Mouse (Mus musculus): ENCODE measurements around the gene Agmo.

Gene Agmo

GRCm38 (mm10) chr12:37241566-37242021 is at the start of gene Agmo:
Gene Agmo, plus strand, starts transcription at chr12:37241641.
- no peak for DNase-seq (ENCODE audit: low read depth, low spot score)

DNA sequence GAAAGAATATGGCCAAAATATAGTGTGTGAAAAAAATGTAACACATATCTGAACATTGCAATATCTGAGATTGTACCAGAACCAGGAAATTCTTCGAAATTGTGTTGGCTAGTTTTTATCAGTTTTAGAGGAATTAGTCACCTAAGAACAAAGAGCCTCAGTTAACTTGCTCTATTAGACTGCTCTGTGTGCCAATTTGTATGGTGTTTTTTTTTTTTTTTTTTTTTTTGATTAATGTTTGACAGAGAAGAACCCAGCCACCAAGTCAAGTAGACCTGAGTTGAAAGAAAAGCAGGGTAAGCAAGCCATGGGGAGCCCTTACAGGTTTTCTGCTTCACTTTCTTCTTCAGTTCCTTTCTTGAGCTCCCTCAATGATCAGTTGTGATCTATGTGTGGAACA is 10.3 kb upstream of the Agmo start:
- no peak for DNase-seq (ENCODE audit: low read depth, low spot score)

DNA sequence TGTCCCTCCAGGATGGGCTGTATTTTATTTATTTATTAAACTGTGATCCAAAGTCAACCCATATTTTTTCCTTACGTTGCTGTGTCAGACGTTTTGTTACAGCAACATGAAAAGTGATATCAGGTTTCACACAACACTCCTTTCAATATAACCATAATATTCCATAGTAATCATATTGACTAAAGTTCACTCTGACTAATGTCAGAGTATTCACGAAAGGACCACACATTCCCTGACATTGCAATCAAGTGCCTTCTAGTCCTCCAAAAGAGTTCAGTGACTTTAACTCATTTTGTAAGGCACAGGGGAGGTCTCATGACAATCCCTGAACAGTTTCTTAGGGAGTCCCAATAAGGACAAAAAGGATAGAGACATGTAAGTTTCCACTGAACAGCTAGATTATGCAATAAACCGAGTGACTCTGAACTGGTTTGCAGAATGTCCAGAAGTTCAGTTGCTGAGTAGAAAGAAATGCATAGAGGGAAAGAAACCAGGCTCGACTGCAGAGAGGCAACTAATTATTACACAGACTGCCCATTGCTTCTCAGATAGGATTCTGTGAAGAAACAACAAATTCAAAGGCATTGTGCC is 371 bp upstream of the Agmo start:
- DNase-seq (ENCODE audit: low read depth, low spot score) = no peak

DNA sequence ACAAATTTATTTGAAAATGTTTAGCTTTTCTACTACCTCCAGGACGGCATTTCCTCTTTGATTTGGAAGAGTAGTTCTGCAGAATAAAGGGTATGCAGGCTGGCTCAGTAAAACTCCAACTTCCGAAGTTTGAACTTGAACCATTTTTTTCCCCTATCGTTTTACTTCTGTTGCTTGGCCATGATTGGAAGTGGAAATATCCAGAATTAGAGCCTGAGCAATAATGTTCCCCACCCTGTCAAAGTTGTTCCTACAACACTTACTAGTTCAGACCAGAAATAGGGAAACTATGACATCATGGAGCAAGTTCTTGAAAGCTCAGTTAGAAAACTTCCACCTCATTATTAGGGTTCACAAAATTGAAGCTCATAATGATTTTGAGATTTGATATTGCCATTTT is 1.0 kb downstream of the Agmo start:
- DNase-seq (ENCODE audit: low read depth, low spot score) = no peak

DNA sequence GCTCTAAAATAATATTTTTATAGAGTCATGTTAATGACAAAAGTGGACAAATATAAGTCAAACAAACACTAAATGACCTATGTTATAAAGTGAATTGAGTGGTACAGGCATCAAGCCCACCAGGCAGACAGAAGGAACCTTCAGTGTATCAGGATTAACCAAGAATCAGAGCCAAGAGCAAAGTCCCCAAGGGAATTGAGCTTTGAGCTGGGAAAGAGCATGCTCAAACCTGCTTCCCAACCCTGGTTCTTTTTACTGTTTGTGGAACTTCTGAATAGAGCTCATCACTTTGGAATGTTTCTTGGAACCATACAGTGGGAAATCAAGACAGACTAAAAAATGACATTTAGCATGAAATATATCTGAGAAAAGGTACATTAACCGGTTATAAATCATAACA is 3.4 kb downstream of the Agmo start:
- DNase-seq (ENCODE audit: low read depth, low spot score) = no peak

DNA sequence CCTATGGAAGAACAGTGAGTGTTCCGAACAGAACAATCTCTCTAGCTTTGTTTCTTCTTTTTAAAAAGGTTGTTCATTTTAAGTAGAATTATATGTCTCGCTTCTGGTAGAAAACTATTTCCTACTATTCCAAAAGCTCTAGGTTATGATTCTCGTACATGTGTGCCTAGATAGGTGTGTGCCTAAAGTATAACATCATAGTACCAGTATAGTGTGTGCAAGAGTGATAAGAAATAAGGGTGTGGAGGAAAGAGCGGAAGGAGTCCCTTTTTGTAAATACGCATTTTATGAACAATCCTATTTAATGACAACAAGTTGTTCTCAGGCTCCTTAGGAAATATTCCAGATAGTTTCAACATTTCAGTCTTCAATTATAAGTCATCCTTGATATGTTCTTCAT is 10.2 kb downstream of the Agmo start:
- no peak for DNase-seq (ENCODE audit: low read depth, low spot score)

DNA sequence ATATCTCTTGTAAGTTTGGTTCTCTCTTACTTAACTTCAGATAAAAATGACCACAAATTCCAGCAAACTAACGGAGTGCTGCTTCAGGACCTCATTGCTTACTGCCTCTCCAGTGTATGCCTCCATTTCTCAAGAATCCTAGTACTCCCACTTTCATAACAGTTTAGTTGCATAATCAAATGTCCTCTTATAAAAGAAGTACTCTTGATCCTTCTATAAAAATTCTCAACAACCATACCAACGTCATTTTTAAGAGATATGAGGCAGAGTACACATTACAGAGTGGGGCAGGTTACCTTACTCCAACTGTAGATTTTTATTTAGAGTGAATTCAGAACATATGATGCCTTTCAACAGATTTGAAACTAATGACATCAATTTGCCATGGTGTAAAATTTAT is 15.7 kb downstream of the Agmo start:
- DNase-seq (ENCODE audit: low read depth, low spot score) = no peak

DNA sequence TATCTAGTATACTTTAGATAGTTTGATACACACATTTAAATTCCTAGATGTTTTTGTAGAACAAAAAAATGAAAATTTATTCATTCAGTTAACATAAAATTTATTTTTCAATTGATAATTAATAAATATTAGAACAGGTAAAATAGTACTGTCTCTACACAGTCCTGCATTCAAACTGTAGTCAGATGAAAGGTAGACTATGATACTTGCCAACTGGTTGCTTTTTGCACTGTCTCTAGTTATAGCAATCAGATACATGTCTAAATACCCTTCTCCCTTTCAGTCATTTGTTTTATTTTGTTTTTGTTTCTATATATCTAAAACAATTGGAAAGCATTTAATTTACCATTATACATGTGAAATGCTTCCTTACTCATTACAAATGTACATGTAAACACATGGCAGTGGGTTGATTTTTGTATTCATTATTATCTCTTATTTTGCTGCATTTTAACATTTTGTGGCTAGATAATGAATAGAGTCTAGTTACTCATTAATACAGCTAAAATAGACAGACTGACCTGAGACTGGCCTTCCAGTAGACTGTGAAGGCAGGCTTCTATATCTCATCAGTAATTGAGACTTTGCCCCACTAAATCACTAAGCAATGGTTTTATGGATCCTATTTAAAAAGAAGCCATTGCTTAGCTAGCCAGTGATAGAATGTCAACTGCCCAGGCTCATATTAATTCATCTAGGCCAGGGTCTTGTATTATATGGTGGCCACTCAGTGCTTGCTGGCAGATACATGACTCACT is 18.5 kb downstream of the Agmo start:
- no peak for DNase-seq (ENCODE audit: low read depth, low spot score)

GRCm38 (mm10) chr12:37263685-37264084 is 22.2 kb downstream of the Agmo start:
- DNase-seq (ENCODE audit: low read depth, low spot score) = no peak

GRCm38 (mm10) chr12:37268636-37269152 is 27.3 kb downstream of the Agmo start:
- no peak for DNase-seq (ENCODE audit: low read depth, low spot score)

DNA sequence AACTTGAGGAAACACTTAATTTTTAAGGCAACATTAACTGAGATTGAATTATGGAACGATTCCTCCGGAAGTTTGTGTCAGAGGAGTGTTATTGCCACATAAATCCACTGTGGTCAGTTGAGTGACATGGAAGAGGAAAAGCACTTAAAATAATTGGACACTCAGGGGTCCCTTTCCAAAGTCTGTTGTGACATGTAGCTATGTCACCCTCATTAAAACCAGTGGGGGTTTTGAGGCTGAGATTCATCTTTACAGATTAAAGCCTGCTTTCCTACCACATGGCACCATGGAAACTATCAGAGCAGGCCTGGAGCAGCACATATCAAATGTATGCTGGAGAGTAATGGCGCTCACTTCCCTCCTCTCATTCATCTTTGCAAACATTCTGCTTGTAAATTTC is 31.2 kb downstream of the Agmo start:
- no peak for DNase-seq (ENCODE audit: low read depth, low spot score)

DNA sequence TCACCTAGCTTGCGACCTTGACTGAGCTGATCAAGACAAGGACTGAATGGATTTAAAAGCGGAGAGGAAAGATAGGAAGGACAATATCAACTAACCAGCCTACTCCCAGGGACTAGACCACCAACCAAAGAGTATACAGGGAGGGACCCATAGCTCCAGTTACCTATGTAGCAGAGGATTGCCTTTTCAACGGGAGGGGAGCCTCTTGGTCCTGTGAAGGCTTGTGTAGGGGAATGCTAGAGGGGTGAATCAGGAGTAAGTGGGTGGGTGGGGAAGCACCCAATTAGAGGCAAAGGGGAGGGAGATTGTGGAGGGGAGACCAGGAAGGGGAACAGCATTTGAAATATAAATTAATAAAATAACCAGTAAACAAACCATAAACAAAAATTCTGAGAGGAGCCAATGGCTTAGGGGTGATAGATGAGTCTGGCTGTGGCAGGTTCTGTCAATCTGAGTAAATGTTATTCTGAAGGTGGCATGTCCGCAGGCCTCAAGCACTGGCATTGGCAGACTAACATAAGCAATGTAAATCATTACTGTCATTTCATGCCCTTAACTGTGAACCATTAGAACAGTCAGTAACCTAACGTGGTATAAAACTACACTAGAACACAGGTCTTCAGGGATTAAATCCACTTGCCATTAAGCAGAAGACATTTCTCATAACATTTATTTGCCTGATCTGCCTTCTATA is 32.7 kb downstream of the Agmo start:
- DNase-seq (ENCODE audit: low read depth, low spot score) = no peak

DNA sequence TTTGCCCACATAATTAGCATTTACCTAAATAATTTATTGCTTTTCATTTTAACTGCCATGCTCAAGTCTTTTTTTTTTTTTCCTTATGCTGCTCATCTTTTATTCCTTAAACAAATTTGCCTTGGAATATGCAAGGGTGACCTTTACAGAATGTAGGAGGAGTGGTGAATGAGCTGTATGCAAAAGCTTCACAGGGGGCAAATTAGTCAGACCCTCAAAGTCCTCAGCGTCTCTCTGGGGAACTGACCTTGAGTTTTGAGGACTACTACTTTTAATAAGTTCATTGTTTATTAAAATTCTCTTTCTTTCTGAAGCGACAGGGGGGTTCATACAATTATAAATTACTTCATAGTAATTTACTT is 33.2 kb downstream of the Agmo start:
- DNase-seq (ENCODE audit: low read depth, low spot score) = no peak

DNA sequence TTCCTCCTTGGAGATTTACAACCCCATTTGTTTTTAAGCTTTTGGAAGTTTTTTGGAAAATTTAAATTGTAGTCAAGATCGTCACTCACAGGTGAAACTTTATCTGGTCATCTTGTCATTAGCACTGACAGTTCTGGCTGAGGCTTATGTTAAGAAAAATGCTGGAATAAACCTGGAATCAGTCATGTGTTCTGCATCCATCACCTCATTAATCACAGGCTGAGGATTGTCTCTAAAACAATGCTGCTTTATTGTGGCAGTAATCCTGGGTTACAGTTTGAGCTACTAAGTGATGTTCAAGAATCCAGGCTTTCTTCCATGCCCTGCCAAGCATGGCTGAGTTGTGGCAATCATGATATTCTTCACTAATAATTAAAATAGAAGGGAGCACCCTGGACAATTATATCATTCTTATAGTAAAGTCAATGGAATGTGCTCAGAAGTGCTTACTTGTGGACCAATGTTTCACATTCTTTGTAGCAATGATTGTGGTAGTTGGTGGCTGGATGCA is 65.6 kb downstream of the Agmo start:
- DNase-seq (ENCODE audit: low read depth, low spot score) = no peak

- no peak for DNase-seq (ENCODE audit: low read depth, low spot score)
These were observed 69.3 kb downstream of the Agmo start for GRCm38 (mm10) chr12:37310786-37311185.

DNA sequence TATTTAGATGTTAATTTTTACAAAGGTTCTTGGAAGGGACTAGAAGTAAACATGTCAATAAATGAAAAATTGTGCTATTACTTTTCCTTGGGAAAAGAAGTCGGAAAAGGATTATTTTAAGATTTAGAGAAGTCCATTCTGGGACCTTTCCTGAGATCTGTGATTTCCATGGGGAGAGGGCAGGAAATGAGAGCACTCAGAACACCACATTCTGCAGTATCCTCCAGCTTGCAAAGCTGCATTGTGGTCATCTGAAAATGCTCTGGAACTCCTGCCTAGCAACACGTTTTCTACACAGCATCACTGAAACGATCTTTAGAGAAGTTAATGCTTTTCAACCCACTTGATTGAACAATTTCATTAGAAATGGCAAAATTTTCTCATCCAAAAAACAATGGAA is 81.4 kb downstream of the Agmo start:
- no peak for DNase-seq (ENCODE audit: low read depth, low spot score)

DNA sequence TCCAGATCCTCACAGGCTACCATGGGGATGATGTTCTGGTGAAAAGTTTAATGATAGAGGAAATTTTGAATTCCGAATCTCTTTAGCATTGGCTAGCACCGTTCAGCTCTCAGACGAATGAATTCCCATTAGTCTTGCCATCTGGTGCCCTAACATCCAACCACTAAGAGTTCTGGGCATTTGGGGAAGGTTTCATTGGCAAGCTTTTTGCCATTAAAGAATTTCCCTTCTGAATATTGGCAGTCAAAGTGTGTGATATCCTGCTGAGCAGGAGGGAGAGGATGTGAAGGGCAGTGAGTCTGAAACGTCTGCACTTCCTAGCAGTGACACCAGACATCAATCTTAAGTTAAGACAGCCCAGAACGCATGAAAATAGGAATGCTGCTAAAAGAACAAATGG is 93.5 kb downstream of the Agmo start:
- DNase-seq (ENCODE audit: low read depth, low spot score) = no peak

DNA sequence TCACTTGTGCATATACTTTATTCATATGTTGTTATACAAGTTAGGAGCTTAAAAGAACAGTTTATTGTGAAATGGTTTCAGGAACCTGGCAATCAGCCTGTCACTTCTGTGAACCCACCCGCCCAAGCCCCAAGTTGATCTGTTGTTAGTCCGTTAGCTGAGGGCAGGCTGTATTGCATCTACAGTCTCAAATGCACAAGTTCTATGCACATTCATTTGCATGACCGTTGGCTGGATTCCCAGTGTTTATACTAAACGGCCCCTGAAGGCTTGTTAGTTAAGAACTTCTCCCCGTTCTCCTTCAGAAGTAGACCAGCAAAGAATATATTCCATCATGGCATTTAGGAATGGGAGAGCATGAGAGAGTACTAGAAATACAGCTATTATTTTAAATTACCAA is 102.8 kb downstream of the Agmo start:
- DNase-seq (ENCODE audit: low read depth, low spot score) = no peak

- no peak for DNase-seq (ENCODE audit: low read depth, low spot score)
These were observed 104.3 kb downstream of the Agmo start for GRCm38 (mm10) chr12:37345696-37346095.

GRCm38 (mm10) chr12:37392316-37392715 is 150.9 kb downstream of the Agmo start:
- DNase-seq (ENCODE audit: low read depth, low spot score) = no peak

- DNase-seq (ENCODE audit: low read depth, low spot score) = no peak
These were observed 161.1 kb downstream of the Agmo start for GRCm38 (mm10) chr12:37402541-37402940.

- no peak for DNase-seq (ENCODE audit: low read depth, low spot score)
These were observed 184.9 kb downstream of the Agmo start for GRCm38 (mm10) chr12:37426350-37426749.

DNA sequence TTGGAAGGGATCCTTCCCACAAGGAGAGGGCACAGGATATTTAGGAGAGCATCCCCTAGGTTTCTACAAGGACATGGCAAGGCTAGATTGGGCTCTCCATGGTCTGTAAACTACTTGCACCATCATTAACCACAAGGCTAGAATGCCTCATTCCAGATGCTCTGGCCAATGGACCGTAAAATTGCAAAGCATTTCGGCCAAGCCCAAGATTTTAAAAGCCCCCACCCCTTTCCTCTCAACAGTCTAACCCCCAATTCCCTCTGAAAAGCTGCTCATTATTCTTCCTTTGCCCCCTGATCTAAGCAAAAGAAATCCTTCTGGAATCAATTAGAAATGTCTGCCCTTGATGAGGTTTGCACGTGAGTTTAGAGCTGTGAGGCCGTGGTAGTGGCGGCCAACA is 185.3 kb downstream of the Agmo start:
- no peak for DNase-seq (ENCODE audit: low read depth, low spot score)
